ENCODE assay signal across 24 mouse cellular contexts in genomic region chr10:12993411-12994039, GRCm38 (mm10). TPM values are rescaled to one million over a fixed set of nuclear protein-coding genes. Genes with fewer than 3 reads are reported as not detected.
DNase-seq lines count a peak whose midpoint lies in the region; ATAC-seq and TF ChIP-seq lines count a peak whose summit lies in the region.
"Had no signal": no experiment of that assay in that cellular context is flagged by ENCODE, and none has a peak within 500 bp of the region (broad histone marks: within the 10 kb centered on the region; RNA-seq: fewer than 3 reads in every experiment).

No protein-coding gene starts in this region.

- H3K36me3 ChIP-seq in heart, adult 2 months (ENCODE audit: control insufficient read depth, insufficient read depth, low read length), result no peaks in the 10 kb centered on the region
- H3K36me3 ChIP-seq in E14TG2a.4 (ENCODE audit: insufficient read depth, low read length), result no peaks in the 10 kb centered on the region
- H3K36me3 ChIP-seq: embryonic facial prominence, embryonic 15.5 days; forebrain, embryonic 10.5 days; heart, embryonic 13.5 days; hindbrain, embryonic 12.5 days; intestine, embryonic 15.5 days had no signal

- H3K79me2 ChIP-seq in heart, adult 2 months (replicated peaks; ENCODE audit: control insufficient read depth, insufficient read depth, low read length), result no peaks in the 10 kb centered on the region

- no peaks in the 10 kb centered on the region for H3K9me3 ChIP-seq in E14TG2a.4 (ENCODE audit: low read length)
- H3K9me3 ChIP-seq: embryonic facial prominence, embryonic 15.5 days; forebrain, embryonic 10.5 days; heart, embryonic 13.5 days; hindbrain, embryonic 12.5 days; intestine, embryonic 15.5 days had no signal

- no peak overlapping the region for H3K9ac ChIP-seq in heart, adult 2 months (ENCODE audit: low read depth, low read length)
- H3K9ac ChIP-seq: embryonic facial prominence, embryonic 15.5 days; heart, embryonic 13.5 days; hindbrain, embryonic 12.5 days; intestine, embryonic 15.5 days had no signal

- peak; percentile 19 for ATAC-seq in inflammation-experienced regulatory T-cells, adult 6 months
- ATAC-seq: forebrain, embryonic 14.5 days; hindbrain, embryonic 16.5 days; intestine, embryonic 15.5 days; Patski had no signal

- TF ChIP-seq CTCF in heart, adult 2 months (IDR thresholded peaks at IDR 0.05), result no peak
- no peak for TF ChIP-seq CTCF in E14TG2a.4 (conservative IDR thresholded peaks at IDR 0.05; ENCODE audit: low read length)

- no peaks in the 10 kb centered on the region for H3K27me3 ChIP-seq in heart, adult 2 months (ENCODE audit: control insufficient read depth, insufficient read depth, low read length)
- peaks cover 27% of the 10 kb centered on the region for H3K27me3 ChIP-seq in E14TG2a.4 (ENCODE audit: insufficient read depth, low read length)
- H3K27me3 ChIP-seq: embryonic facial prominence, embryonic 15.5 days; heart, embryonic 13.5 days; hindbrain, embryonic 12.5 days; intestine, embryonic 15.5 days; Patski had no signal

- no peak for TF ChIP-seq EP300 in heart, adult 2 months (IDR thresholded peaks at IDR 0.05; ENCODE audit: insufficient read depth, low read depth, low read length)

- no peaks in the 10 kb centered on the region; the same call in 1 of the 2 replicates for H3K4me1 ChIP-seq in heart, adult 2 months (ENCODE audit: control insufficient read depth, insufficient read depth, low read length)
- H3K4me1 ChIP-seq in E14TG2a.4 (replicated peaks; ENCODE audit: low read depth, low read length), result peaks cover 43% of the 10 kb centered on the region
- H3K4me1 ChIP-seq: embryonic facial prominence, embryonic 15.5 days; forebrain, embryonic 10.5 days; hindbrain, embryonic 12.5 days; intestine, embryonic 15.5 days had no signal

- H3K4me3 ChIP-seq in heart, adult 2 months, result no peak overlapping the region
- 0 out of 2 replicates have a peak overlapping the region, but pooled peaks have one; percentile 17 for H3K4me3 ChIP-seq in E14TG2a.4 (replicated peaks; ENCODE audit: low read length)
- H3K4me3 ChIP-seq: embryonic facial prominence, embryonic 15.5 days; erythroblast, embryonic 14.5 days; forebrain, embryonic 10.5 days; gastrocnemius, adult 2 months; heart, embryonic 13.5 days; hindbrain, embryonic 12.5 days; intestine, embryonic 15.5 days had no signal

- 85% methylated on average over 25 of the region's 25 CpGs for WGBS in heart, adult 2 months

- TF ChIP-seq POLR2A in heart, adult 2 months (IDR thresholded peaks at IDR 0.05; ENCODE audit: insufficient read depth, low read depth, low read length), result no peak

- no peak overlapping the region for H3K27ac ChIP-seq in heart, adult 2 months
- H3K27ac ChIP-seq: embryonic facial prominence, embryonic 15.5 days; forebrain, embryonic 10.5 days; gastrocnemius, adult 2 months; heart, embryonic 13.5 days; hindbrain, embryonic 12.5 days; intestine, embryonic 15.5 days had no signal

- intact Hi-C loops in heart, adult 2 months (cut with DNase I), result no loop called here

- DNase-seq in heart, adult 11 months, result peak; percentile 40
- DNase-seq in heart, adult 2 months, result no peak
- peak; percentile 65 for DNase-seq in A20 (ENCODE audit: low read depth, low spot score)
- DNase-seq in gastrocnemius, postnatal 4 days (ENCODE audit: low spot score in 2 of 2), result no peak
- DNase-seq in gastrocnemius, adult 8-10 months (ENCODE audit: low spot score in 2 of 2), result no peak
- no peak for DNase-seq in lung, adult 18-20 months
- DNase-seq: adrenal gland, adult 8-10 months; cerebellum, adult 11 months; cerebellum, adult 8-10 months; cerebellum, postnatal 14 days; embryo, embryonic 11 days; gastrocnemius, adult 2 months; heart, postnatal 36 days had no signal

RNA-seq across cellular contexts. Expression of gene Sf3b5, which starts 11.6 kb away (rescaled TPM):
- 1 to 10 TPM; 6.6 to 7.4 TPM for total RNA-seq in heart, adult 2 months (2021)
- polyA plus RNA-seq in heart, adult 2 months (2012; rRNA removed), result 9.9 and 14.8 TPM in 2 replicates
- polyA plus RNA-seq in inflammation-experienced regulatory T-cells, adult 6 months (2017; shearing (Covaris generic)), result 10 to 100 TPM; 37.0 to 38.5 (median 37.3) TPM
- total RNA-seq in gastrocnemius, postnatal 4 days (2021), result 1 to 10 TPM; 7.1 to 7.9 TPM
- 1 to 10 TPM; 4.7 to 5.8 (median 5.2) TPM for total RNA-seq in gastrocnemius, adult 8-10 months (2022)

RNA-seq across cellular contexts. Expression of gene Stx11, which starts 29.4 kb away (rescaled TPM):
- total RNA-seq in heart, adult 2 months (2021), result 1 to 10 TPM; 2.7 to 4.0 TPM
- polyA plus RNA-seq in heart, adult 2 months (2012; rRNA removed), result 1.7 and 2.2 TPM in 2 replicates
- 10 to 100 TPM; 19.2 to 28.4 (median 20.6) TPM for polyA plus RNA-seq in inflammation-experienced regulatory T-cells, adult 6 months (2017; shearing (Covaris generic))
- total RNA-seq in gastrocnemius, postnatal 4 days (2021), result 1 to 10 TPM; 1.7 to 3.8 TPM
- under 1 TPM; 0.15 to 0.56 (median 0.30) TPM for total RNA-seq in gastrocnemius, adult 8-10 months (2022)

Comparison
In these comparisons a context has a peak if more than half of its experiments do, and no peak if none do; other contexts are left out.
1. DNase-seq: peak in heart, adult 11 months (single experiment) and A20 (single experiment); none in heart, adult 2 months (0 of 2), gastrocnemius, postnatal 4 days (0 of 2), gastrocnemius, adult 8-10 months (0 of 2) and lung, adult 18-20 months (0 of 2).